Mouse (Mus musculus) hindbrain, embryonic 13.5 days (tissue): ENCODE measurements at regions not wholly inside any gene's neighbourhood (a gene's known extent, or its start where the extent isn't known, plus 50 kb on each side); places are given as distances from the start of the nearest gene placed in this dataset.

Experiments used
- ATAC-seq: fragments of 200-750 bp; cut with Nextera tagmentation; 2 replicates; pipeline ENCODE4 v1.8.0; 2017; ENCODE audit warnings: moderate TSS enrichment; ENCODE audit not compliant: low FRiP score
- H3K27ac ChIP-seq: fragments of 300-500 bp; sonication (generic); 2 replicates; pipeline ENCODE4 v1.5.1; 2015; ENCODE audit warnings: inconsistent platforms, mild to moderate bottlenecking, moderate library complexity
- H3K27me3 ChIP-seq: fragments of 300-500 bp; sonication (generic); 2 replicates; pipeline ENCODE4 v1.6.1; 2015; ENCODE audit warnings: mild to moderate bottlenecking, inconsistent platforms
- H3K36me3 ChIP-seq: fragments of 300-500 bp; sonication (generic); 2 replicates; pipeline ENCODE4 v1.6.1; 2015; ENCODE audit warnings: mild to moderate bottlenecking, inconsistent platforms
- H3K4me1 ChIP-seq: fragments of 300-500 bp; sonication (generic); replicated peaks from 2 replicates; pipeline ENCODE4 v1.6.1; 2015; ENCODE audit warnings: inconsistent platforms
- H3K4me2 ChIP-seq: fragments of 300-500 bp; sonication (generic); 2 replicates; pipeline ENCODE4 v1.6.1; 2015; ENCODE audit warnings: inconsistent platforms, mild to moderate bottlenecking, moderate library complexity
- H3K4me3 ChIP-seq: fragments of 300-500 bp; sonication (generic); 2 replicates; pipeline ENCODE4 v1.5.1; 2015; ENCODE audit warnings: mild to moderate bottlenecking, inconsistent platforms
- H3K9ac ChIP-seq: fragments of 300-500 bp; sonication (generic); 2 replicates; pipeline ENCODE4 v1.6.1; 2015; ENCODE audit warnings: mild to moderate bottlenecking, inconsistent platforms
- H3K9me3 ChIP-seq: fragments of 300-500 bp; sonication (generic); 2 replicates; pipeline ENCODE4 v1.6.1; 2016; ENCODE audit warnings: inconsistent platforms
- WGBS: fragments of 180-500 bp; shearing (Covaris S2); methylation state at CpG from one replicate; pipeline ENCODE4 v1.1.7; 2015; 5-methylcytosine and 5-hydroxymethylcytosine counted together

GRCm38 (mm10) chr1:122607309-122607708, 1039.5 kb upstream of the Ddx18 start:
- H3K4me1 ChIP-seq, result no peaks in the 10 kb centered on the region
- H3K27me3 ChIP-seq, result no peaks in the 10 kb centered on the region
- H3K36me3 ChIP-seq, result no peaks in the 10 kb centered on the region
- no peaks in the 10 kb centered on the region for H3K9me3 ChIP-seq
- WGBS, result 38% methylated on average over 3 of the region's 3 CpGs
- H3K4me3 ChIP-seq, result no peak overlapping the region
- no peak for ATAC-seq
- H3K27ac ChIP-seq, result no peak overlapping the region
- no peak overlapping the region for H3K9ac ChIP-seq
- H3K4me2 ChIP-seq, result no peak overlapping the region

DNA sequence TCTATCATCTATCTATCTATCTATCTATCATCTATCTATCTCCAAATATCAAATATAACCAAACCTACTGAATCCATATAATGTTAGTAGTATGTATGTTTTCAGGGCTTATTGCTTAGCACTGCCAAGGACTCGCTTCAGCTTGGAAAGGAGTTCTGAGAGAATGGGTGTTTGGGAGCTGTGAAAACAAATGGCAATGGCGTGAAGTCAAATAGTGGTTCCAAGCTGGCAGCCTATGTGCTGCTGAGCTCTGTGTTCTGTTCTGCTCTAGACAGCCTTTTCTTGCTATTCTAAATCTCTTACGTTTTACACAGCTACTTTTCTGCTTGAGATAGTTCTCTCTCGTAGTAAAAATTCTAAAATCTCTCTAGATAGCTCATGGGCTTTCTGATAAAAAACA, 1008.2 kb upstream of the Ddx18 start:
- H3K36me3 ChIP-seq, result no peaks in the 10 kb centered on the region
- ATAC-seq, result no peak
- H3K4me2 ChIP-seq, result no peak overlapping the region
- no peak overlapping the region for H3K27ac ChIP-seq
- H3K4me1 ChIP-seq, result no peaks in the 10 kb centered on the region
- no peak overlapping the region for H3K4me3 ChIP-seq
- H3K27me3 ChIP-seq, result no peaks in the 10 kb centered on the region
- H3K9me3 ChIP-seq, result no peaks in the 10 kb centered on the region
- 75% methylated on average over 4 of the region's 4 CpGs for WGBS
- H3K9ac ChIP-seq, result no peak overlapping the region

GRCm38 (mm10) chr1:122551596-122551995, 983.8 kb upstream of the Ddx18 start:
- 92% methylated on average over 1 of the region's 1 CpGs for WGBS
- no peaks in the 10 kb centered on the region for H3K27me3 ChIP-seq
- no peaks in the 10 kb centered on the region for H3K9me3 ChIP-seq
- H3K4me1 ChIP-seq, result no peaks in the 10 kb centered on the region
- no peak overlapping the region for H3K4me2 ChIP-seq
- no peak overlapping the region for H3K27ac ChIP-seq
- no peak overlapping the region for H3K9ac ChIP-seq
- H3K4me3 ChIP-seq, result no peak overlapping the region
- H3K36me3 ChIP-seq, result no peaks in the 10 kb centered on the region
- ATAC-seq, result no peak

DNA sequence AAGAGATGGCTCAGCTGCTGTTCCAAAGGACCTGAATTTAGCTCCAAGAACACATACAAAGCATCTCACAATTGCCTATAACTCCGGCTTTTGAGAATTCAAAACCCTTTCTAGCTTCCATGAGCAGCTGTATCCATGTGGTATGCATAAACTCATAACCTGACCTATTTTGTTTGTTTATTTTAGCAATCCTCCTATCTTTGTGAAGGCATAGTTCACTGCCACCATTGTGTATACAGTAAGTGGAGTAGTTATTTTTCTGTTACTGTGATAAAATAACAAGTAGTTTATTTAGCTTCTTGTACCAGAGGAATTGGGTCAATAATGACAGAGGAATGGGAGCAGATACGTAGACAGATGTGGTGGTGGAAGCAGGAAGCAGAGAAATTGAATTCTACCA, 941.8 kb upstream of the Ddx18 start:
- Histone ChIP-seq H3K27ac (no peak overlapping the region), H3K36me3 (no peaks in the 10 kb centered on the region), H3K4me1 (no peaks in the 10 kb centered on the region), H3K4me3 (no peak overlapping the region), H3K4me2 (no peak overlapping the region), H3K9ac (no peak overlapping the region), H3K9me3 (no peaks in the 10 kb centered on the region), H3K27me3 (no peaks in the 10 kb centered on the region)
- WGBS, result 75% methylated on average over 2 of the region's 2 CpGs
- no peak for ATAC-seq

DNA sequence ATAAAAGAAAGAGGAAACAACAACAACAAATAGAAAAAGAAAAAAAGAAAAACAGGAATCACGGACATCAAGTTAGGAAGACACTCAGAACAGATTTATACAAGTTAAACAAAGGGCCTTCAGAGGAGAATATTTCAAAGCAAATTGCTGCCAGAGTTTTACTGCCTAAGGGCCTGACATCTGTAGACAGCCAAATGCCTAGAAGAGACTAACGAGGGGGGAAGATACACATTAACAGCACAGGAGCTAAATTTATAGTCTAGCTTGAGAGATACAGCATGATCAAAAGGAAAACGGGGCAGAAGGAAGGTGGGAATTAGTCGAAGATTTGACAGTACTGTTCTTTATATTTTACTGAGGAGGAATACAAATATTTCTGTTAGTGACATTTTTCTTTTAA, 933.9 kb upstream of the Ddx18 start:
- H3K4me1 ChIP-seq, result no peaks in the 10 kb centered on the region

GRCm38 (mm10) chr1:122478003-122478402, 910.2 kb upstream of the Ddx18 start:
- ATAC-seq, result peak; percentile 88

More for the DNA sequence above, 933.9 kb upstream of the Ddx18 start:
- H3K27ac ChIP-seq, result no peak overlapping the region
- no peaks in the 10 kb centered on the region for H3K9me3 ChIP-seq
- ATAC-seq, result no peak
- no peak overlapping the region for H3K4me2 ChIP-seq
- H3K4me3 ChIP-seq, result no peak overlapping the region
- no peaks in the 10 kb centered on the region for H3K27me3 ChIP-seq
- 60% methylated on average over 4 of the region's 4 CpGs for WGBS
- H3K36me3 ChIP-seq, result no peaks in the 10 kb centered on the region
- no peak overlapping the region for H3K9ac ChIP-seq

GRCm38 (mm10) chr1:122463931-122464330, 896.1 kb upstream of the Ddx18 start:
- H3K4me2 ChIP-seq, result no peak overlapping the region
- H3K9me3 ChIP-seq, result no peaks in the 10 kb centered on the region
- H3K27ac ChIP-seq, result no peak overlapping the region
- H3K27me3 ChIP-seq, result no peaks in the 10 kb centered on the region
- no peak overlapping the region for H3K4me3 ChIP-seq
- ATAC-seq, result no peak
- no peaks in the 10 kb centered on the region for H3K36me3 ChIP-seq
- no peak overlapping the region for H3K9ac ChIP-seq
- WGBS, result 69% methylated on average over 3 of the region's 3 CpGs
- no peaks in the 10 kb centered on the region for H3K4me1 ChIP-seq

More at GRCm38 (mm10) chr1:122478003-122478402, 910.2 kb upstream of the Ddx18 start:
- H3K4me1 ChIP-seq, result no peaks in the 10 kb centered on the region
- 62% methylated on average over 1 of the region's 1 CpGs for WGBS
- H3K9ac ChIP-seq, result no peak overlapping the region
- no peak overlapping the region for H3K4me3 ChIP-seq
- H3K27me3 ChIP-seq, result no peaks in the 10 kb centered on the region
- H3K27ac ChIP-seq, result no peak overlapping the region
- H3K9me3 ChIP-seq, result 0 out of 2 replicates have a peak, but pooled peaks cover 2% of the 10 kb centered on the region
- no peaks in the 10 kb centered on the region for H3K36me3 ChIP-seq
- H3K4me2 ChIP-seq, result no peak overlapping the region

DNA sequence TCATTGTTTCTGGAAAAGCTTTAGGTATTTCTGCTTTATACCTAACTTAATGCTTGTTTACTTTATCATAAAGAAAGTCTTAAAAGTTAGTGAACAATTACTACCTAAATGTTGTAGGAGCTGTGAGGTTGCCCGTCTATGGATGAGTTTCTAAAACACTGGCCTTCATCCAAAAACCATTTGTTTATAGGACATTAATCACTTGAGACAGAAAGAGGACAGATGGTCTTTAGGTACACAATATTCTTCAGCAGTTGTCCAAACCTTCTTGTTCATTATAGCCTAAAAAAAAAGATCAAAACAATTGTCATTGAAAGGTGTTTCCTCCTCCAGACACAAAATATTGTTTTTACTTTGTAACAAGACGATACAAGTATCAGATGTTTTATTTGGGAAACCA, 891.3 kb upstream of the Ddx18 start:
- Histone ChIP-seq H3K4me3 (no peak overlapping the region), H3K4me1 (no peaks in the 10 kb centered on the region), H3K27me3 (no peaks in the 10 kb centered on the region), H3K4me2 (no peak overlapping the region), H3K9ac (no peak overlapping the region), H3K36me3 (no peaks in the 10 kb centered on the region), H3K27ac (no peak overlapping the region), H3K9me3 (no peaks in the 10 kb centered on the region)
- WGBS, result 57% methylated on average over 2 of the region's 2 CpGs
- no peak for ATAC-seq

GRCm38 (mm10) chr1:122454881-122455280, 887.1 kb upstream of the Ddx18 start:
- H3K4me3 ChIP-seq, result no peak overlapping the region
- no peak overlapping the region for H3K27ac ChIP-seq
- no peaks in the 10 kb centered on the region for H3K36me3 ChIP-seq
- H3K9me3 ChIP-seq, result no peaks in the 10 kb centered on the region
- no peak overlapping the region for H3K4me2 ChIP-seq
- H3K27me3 ChIP-seq, result no peaks in the 10 kb centered on the region
- 64% methylated on average over 4 of the region's 4 CpGs for WGBS
- no peak overlapping the region for H3K9ac ChIP-seq
- no peaks in the 10 kb centered on the region for H3K4me1 ChIP-seq
- no peak; the same call in 1 of the 2 replicates for ATAC-seq

- no peak overlapping the region for H3K9ac ChIP-seq
- H3K9me3 ChIP-seq, result no peaks in the 10 kb centered on the region
- WGBS, result 61% methylated on average over 3 of the region's 3 CpGs
- ATAC-seq, result no peak
- H3K4me1 ChIP-seq, result no peaks in the 10 kb centered on the region
- H3K27ac ChIP-seq, result no peak overlapping the region
- no peak overlapping the region for H3K4me2 ChIP-seq
- no peaks in the 10 kb centered on the region for H3K36me3 ChIP-seq
- no peaks in the 10 kb centered on the region for H3K27me3 ChIP-seq
- no peak overlapping the region for H3K4me3 ChIP-seq
Measured at GRCm38 (mm10) chr1:122453617-122454016, 885.8 kb upstream of the Ddx18 start.

DNA sequence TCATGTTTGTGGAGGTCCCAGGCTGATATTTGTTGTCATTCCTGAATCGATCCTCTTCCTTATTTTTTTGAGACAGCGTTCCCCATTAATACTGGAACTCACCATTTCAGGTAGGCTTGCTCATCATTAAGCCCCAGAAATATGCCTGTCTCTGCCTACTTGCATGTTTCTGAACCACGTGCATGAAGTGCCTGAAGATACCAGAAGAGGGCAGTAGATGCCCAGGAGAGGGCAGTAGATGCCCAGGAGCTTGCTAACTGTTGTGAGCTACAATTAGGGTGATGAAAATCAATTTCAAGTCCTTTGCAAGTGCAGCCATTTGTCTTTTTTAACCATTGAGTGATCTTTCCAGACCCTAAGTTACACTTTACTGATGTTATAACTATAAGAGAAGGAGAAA, 871.6 kb upstream of the Ddx18 start:
- WGBS, result 72% methylated on average over 3 of the region's 3 CpGs
- no peak overlapping the region for H3K27ac ChIP-seq
- no peak for ATAC-seq
- H3K36me3 ChIP-seq, result no peaks in the 10 kb centered on the region
- no peaks in the 10 kb centered on the region for H3K27me3 ChIP-seq
- no peak overlapping the region for H3K4me2 ChIP-seq
- H3K9me3 ChIP-seq, result no peaks in the 10 kb centered on the region
- no peak overlapping the region for H3K9ac ChIP-seq
- H3K4me1 ChIP-seq, result no peaks in the 10 kb centered on the region
- no peak overlapping the region for H3K4me3 ChIP-seq

DNA sequence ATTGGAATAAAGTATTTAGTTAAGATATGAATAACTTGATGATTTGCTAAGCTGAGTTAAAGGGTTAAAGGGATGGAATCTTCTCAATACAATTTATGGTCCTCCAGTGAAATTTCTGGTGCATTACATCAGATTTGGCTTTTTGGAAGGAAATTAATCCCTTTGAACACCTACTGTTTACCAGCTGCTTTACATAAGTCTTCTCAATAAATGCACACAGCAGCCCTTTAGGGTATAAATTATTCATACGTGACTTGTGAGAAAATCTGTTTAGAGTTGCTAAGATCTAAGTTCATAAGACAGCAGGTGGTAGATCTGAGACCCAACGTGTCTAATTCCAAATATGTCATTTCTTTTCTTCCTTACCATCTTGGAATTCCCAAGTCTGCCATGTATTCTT, 855.7 kb upstream of the Ddx18 start:
- Histone ChIP-seq H3K27ac (no peak overlapping the region), H3K4me2 (no peak overlapping the region), H3K9ac (no peak overlapping the region), H3K4me3 (no peak overlapping the region), H3K4me1 (no peaks in the 10 kb centered on the region), H3K36me3 (no peaks in the 10 kb centered on the region), H3K27me3 (no peaks in the 10 kb centered on the region), H3K9me3 (no peaks in the 10 kb centered on the region)
- ATAC-seq, result no peak
- 58% methylated on average over 2 of the region's 2 CpGs for WGBS

DNA sequence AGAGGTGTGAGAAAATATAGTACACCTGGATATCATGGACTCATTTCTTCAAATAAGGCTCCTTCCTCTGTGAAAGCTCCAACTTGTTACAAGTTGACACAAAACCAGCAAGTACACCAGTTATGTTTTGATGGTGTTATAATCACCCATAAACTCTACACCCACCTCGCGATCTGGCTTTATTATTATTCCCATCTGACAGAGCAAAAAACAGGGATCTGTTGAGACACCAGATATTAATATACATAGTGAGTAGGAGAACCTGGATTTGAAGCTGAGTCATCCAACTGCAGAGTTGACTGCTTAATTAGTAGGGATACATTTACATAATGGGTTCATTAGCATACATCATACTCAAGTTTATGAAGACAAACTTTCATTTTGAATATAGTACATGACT, 828.6 kb upstream of the Ddx18 start:
- Histone ChIP-seq H3K27ac (no peak overlapping the region), H3K27me3 (no peaks in the 10 kb centered on the region), H3K36me3 (no peaks in the 10 kb centered on the region), H3K4me2 (no peak overlapping the region), H3K4me3 (no peak overlapping the region), H3K4me1 (no peaks in the 10 kb centered on the region; the same call in 1 of the 2 replicates), H3K9me3 (no peaks in the 10 kb centered on the region), H3K9ac (no peak overlapping the region)
- no peak for ATAC-seq
- 96% methylated on average over 2 of the region's 2 CpGs for WGBS
